Mouse (Mus musculus) CH12.LX (cell line): Measurements from ENCODE around the gene Ankrd53. TPM values are rescaled to one million over a fixed set of nuclear protein-coding genes. Genes with fewer than 3 reads are reported as not detected.

Experiments
- DNase-seq: peaks from one replicate; pipeline ENCODE4 v3.0.0-alpha.2; 2013; ENCODE audit errors: extremely low read depth
- H3K27ac ChIP-seq: 2 replicates; pipeline ENCODE4 v1.5.1; 2012; ENCODE audit warnings: low read depth, mild to moderate bottlenecking, control low read depth, moderate library complexity; ENCODE audit not compliant: insufficient read depth
- H3K27me3 ChIP-seq: replicated peaks from 2 replicates; pipeline ENCODE3; 2012; ENCODE audit warnings: inconsistent platforms
- H3K36me3 ChIP-seq, 2 experiments: replicated peaks in 1 of 2; 2 replicates each; pipeline versions ENCODE3 to v1.6.1; 2012; ENCODE audit warnings: inconsistent platforms in 1 of 2, low read length in 1 of 2, mild to moderate bottlenecking in 1 of 2, mixed read lengths in 1 of 2, moderate library complexity in 1 of 2; ENCODE audit not compliant: control insufficient read depth in 1 of 2, insufficient read depth in 1 of 2
- H3K4me1 ChIP-seq, 2 experiments: 2 replicates each; pipeline ENCODE4 v1.6.1; 2012; ENCODE audit warnings: inconsistent platforms in 1 of 2, moderate library complexity in 1 of 2; ENCODE audit not compliant: insufficient read depth in 2 of 2, control insufficient read depth in 1 of 2
- H3K4me2 ChIP-seq: 2 replicates; pipeline ENCODE4 v1.6.1; 2012; ENCODE audit warnings: low read depth, mild to moderate bottlenecking, control low read depth; ENCODE audit not compliant: poor library complexity, insufficient read depth, severe bottlenecking
- H3K4me3 ChIP-seq, 3 experiments: fragments of 150-350 bp in 1 of 3; sonication (generic) in 1 of 3; replicated peaks in 1 of 3; 2 replicates each; pipeline versions ENCODE3 to v1.5.1; 2011 to 2012; ENCODE audit warnings: low read depth in 2 of 3, low read length in 2 of 3, mild to moderate bottlenecking in 2 of 3, moderate library complexity in 2 of 3, control low read depth in 1 of 3, improper control_type of control experiment in 1 of 3, inconsistent platforms in 1 of 3, mixed read lengths in 1 of 3; ENCODE audit not compliant: poor library complexity in 1 of 3
- H3K79me2 ChIP-seq: replicated peaks from 2 replicates; pipeline ENCODE4 v1.6.1; 2012; ENCODE audit warnings: mild to moderate bottlenecking, moderate library complexity; ENCODE audit not compliant: control insufficient read depth, poor library complexity, insufficient read depth, severe bottlenecking; ENCODE audit errors: extremely low read depth
- H3K9ac ChIP-seq: 2 replicates; pipeline ENCODE4 v1.6.1; 2012; ENCODE audit warnings: low read depth, mild to moderate bottlenecking, control low read depth, moderate library complexity; ENCODE audit not compliant: insufficient read depth
- H3K9me3 ChIP-seq: replicated peaks from 2 replicates; pipeline ENCODE3; 2012; ENCODE audit warnings: low read length, inconsistent platforms, mixed read lengths
- BHLHE40 ChIP-seq: IDR thresholded peaks from 2 replicates; pipeline ENCODE4 v1.6.1; 2011; ENCODE audit warnings: mild to moderate bottlenecking, low read depth, low read length, improper control_type of control experiment
- ELF1 ChIP-seq: IDR thresholded peaks from 2 replicates; pipeline ENCODE4 v1.6.1; 2014; ENCODE audit warnings: low read depth, mild to moderate bottlenecking, inconsistent platforms, low read length, improper control_type of control experiment
- EP300 ChIP-seq: IDR thresholded peaks from 2 replicates; pipeline ENCODE4 v1.6.1; 2011; ENCODE audit warnings: low read length, improper control_type of control experiment
- GABPA ChIP-seq: IDR thresholded peaks from 2 replicates; pipeline ENCODE4 v1.6.1; 2012; ENCODE audit warnings: low read depth, low read length, improper control_type of control experiment, inconsistent platforms; ENCODE audit not compliant: insufficient replicate concordance
- JUN ChIP-seq: IDR thresholded peaks from 2 replicates; pipeline ENCODE4 v1.6.1; 2011; ENCODE audit warnings: low read depth, mild to moderate bottlenecking, low read length, improper control_type of control experiment, moderate library complexity; ENCODE audit not compliant: insufficient read depth
- MAZ ChIP-seq: IDR thresholded peaks from 2 replicates; pipeline ENCODE4 v1.6.1; 2012; ENCODE audit warnings: low read depth, mild to moderate bottlenecking, inconsistent platforms, low read length, improper control_type of control experiment, moderate library complexity
- MEF2A ChIP-seq: IDR thresholded peaks from 2 replicates; pipeline ENCODE4 v1.6.1; 2014; ENCODE audit warnings: low read depth, mild to moderate bottlenecking, inconsistent platforms, low read length, improper control_type of control experiment, borderline replicate concordance
- POLR2A ChIP-seq: IDR thresholded peaks from 2 replicates; pipeline ENCODE4 v1.6.1; 2011; ENCODE audit warnings: low read depth, mild to moderate bottlenecking, improper control_type of control experiment, low read length
- POLR2AphosphoS2 ChIP-seq: IDR thresholded peaks from 2 replicates; pipeline ENCODE4 v1.6.1; 2011; ENCODE audit warnings: low read depth, low read length, improper control_type of control experiment
- RAD21 ChIP-seq: IDR thresholded peaks from 2 replicates; pipeline ENCODE4 v1.6.1; 2011; ENCODE audit warnings: low read depth, mild to moderate bottlenecking, low read length, improper control_type of control experiment, moderate library complexity
- RCOR1 ChIP-seq: conservative IDR thresholded peaks from 2 replicates; pipeline ENCODE4 v1.6.1; 2012; ENCODE audit warnings: low read depth, mild to moderate bottlenecking, inconsistent platforms, low read length, improper control_type of control experiment
- SMC3 ChIP-seq: IDR thresholded peaks from 2 replicates; pipeline ENCODE4 v1.6.1; 2011; ENCODE audit warnings: low read depth, low read length, improper control_type of control experiment
- TBP ChIP-seq: conservative IDR thresholded peaks from 2 replicates; pipeline ENCODE4 v1.6.1; 2011; ENCODE audit warnings: low read depth, low read length, improper control_type of control experiment
- USF1 ChIP-seq: IDR thresholded peaks from 2 replicates; pipeline ENCODE4 v1.6.1; 2014; ENCODE audit warnings: low read depth, mild to moderate bottlenecking, inconsistent platforms, low read length, improper control_type of control experiment
- USF2 ChIP-seq: conservative IDR thresholded peaks from 2 replicates; pipeline ENCODE4 v1.6.1; 2011; ENCODE audit warnings: low read depth, low read length, improper control_type of control experiment
- ZKSCAN1 ChIP-seq: IDR thresholded peaks from 2 replicates; pipeline ENCODE4 v1.6.1; 2012; ENCODE audit warnings: low read depth, inconsistent platforms, low read length, improper control_type of control experiment, borderline replicate concordance
- ZMIZ1 ChIP-seq: IDR thresholded peaks from 2 replicates; pipeline ENCODE4 v1.6.1; 2012; ENCODE audit warnings: low read depth, mild to moderate bottlenecking, inconsistent platforms, low read length, improper control_type of control experiment
- ZNF384 ChIP-seq: IDR thresholded peaks from 2 replicates; pipeline ENCODE4 v1.6.1; 2012; ENCODE audit warnings: low read depth, low read length, improper control_type of control experiment, inconsistent platforms
- dilution Hi-C: fragments of 300-500 bp; cut with MboI; formaldehyde crosslinking; loops from 2 replicates; pipeline ENCODE4 v1.14.3; 2020; ENCODE audit warnings: low sequenced_read_pairs; ENCODE audit not compliant: extremely low pct_unique_long_range_greater_than_20kb, extremely low pct_ligation_motif_present
- in situ Hi-C: fragments of 300-500 bp; cut with MboI; formaldehyde crosslinking; loops from 3 replicates; pipeline ENCODE4 v1.14.3; 2019; ENCODE audit warnings: low sequenced_read_pairs, low pct_ligation_motif_present, low pct_unique_long_range_greater_than_20kb, mixed read lengths
- polyA plus RNA-seq: library from polyadenylated mRNA; unstranded; fragments of >175 nt; gene quantifications from 2 replicates; pipeline ENCODE4 v1.2.1, GENCODE M21; 2012; ENCODE audit warnings: low read depth; ENCODE audit not compliant: insufficient read length
- total RNA-seq, 2 experiments: library from RNA; depleted of rRNA; stranded (reverse); fragments of 300-350 nt in 1 of 2; fragments of >200 nt in 1 of 2; gene quantifications; 2 replicates each; pipeline ENCODE4 v1.2.3; 2012 to 2014

Ankrd53 gene
- total RNA-seq (2012; rRNA removed) (0.08 and 0.13 TPM in 2 replicates), total RNA-seq (2014; rRNA removed) (not detected in 2 replicates), polyA plus RNA-seq (0.34 and 0.36 TPM in 2 replicates)

GRCm38 (mm10) chr6:83762344-83762743 lies at the start of gene Ankrd53:
Ankrd53 (plus strand) TSS chr6:83762644.
- Histone ChIP-seq H3K9ac (no peak within 1 kb of the TSS), H3K4me3 (no peak within 1 kb of the TSS)
- no peak for TF ChIP-seq POLR2AphosphoS2
- TF ChIP-seq RCOR1: no peak
- TF ChIP-seq JUN: no peak
- TF ChIP-seq MAZ: no peak
- TF ChIP-seq ZKSCAN1: no peak
- TF ChIP-seq SMC3: no peak
- TF ChIP-seq ELF1: no peak
- no peak for TF ChIP-seq USF2
- TF ChIP-seq ZMIZ1: no peak
- TF ChIP-seq USF1: no peak
- no peak for TF ChIP-seq MEF2A
- TF ChIP-seq EP300: no peak
- TF ChIP-seq POLR2A: no peak
- no peak for TF ChIP-seq GABPA
- TF ChIP-seq, all 38 proteins: peak for 0
- peaks cover 0 to 4% of the 10 kb centered on the region in 2 experiments; a peak in 2 of 4 replicates for H3K4me1 ChIP-seq
- dilution Hi-C loops: no loop called here
- no peak within 1 kb of the TSS for H3K4me2 ChIP-seq
- H3K9me3 ChIP-seq: no peaks in the 10 kb centered on the region
- peaks cover 2% of the 10 kb centered on the region for H3K27me3 ChIP-seq
- DNase-seq: no peak
- no peaks in the 10 kb centered on the region for H3K79me2 ChIP-seq
- in situ Hi-C loops: no loop called here
- no peak within 1 kb of the TSS for H3K27ac ChIP-seq
- H3K36me3 ChIP-seq: peaks cover 0 to 51% of the 10 kb centered on the region in 2 experiments

- H3K9ac ChIP-seq: no peak overlapping the region
- dilution Hi-C loops (no loop called here), in situ Hi-C loops (no loop called here)
- DNase-seq: no peak
- no peak for TF ChIP-seq TBP
- no peak for TF ChIP-seq POLR2A
- TF ChIP-seq ZNF384: no peak
- TF ChIP-seq GABPA: no peak
- no peak for TF ChIP-seq RAD21
- no peak for TF ChIP-seq BHLHE40
- TF ChIP-seq SMC3: no peak
- no peak overlapping the region for H3K4me2 ChIP-seq
- peaks cover 6 to 13% of the 10 kb centered on the region in 2 experiments; a peak in 3 of 4 replicates for H3K4me1 ChIP-seq
- no peaks in the 10 kb centered on the region for H3K36me3 ChIP-seq
- H3K9me3 ChIP-seq: no peaks in the 10 kb centered on the region
- no peak overlapping the region for H3K4me3 ChIP-seq
- H3K27me3 ChIP-seq: peaks cover 81% of the 10 kb centered on the region
- no peak overlapping the region for H3K27ac ChIP-seq
- H3K79me2 ChIP-seq: no peaks in the 10 kb centered on the region
Observed at GRCm38 (mm10) chr6:83713271-83714136, 48.9 kb upstream of the Ankrd53 start.
